In genomic region chrX:41941840-41942239, GRCm38 (mm10) we compare ENCODE assay signal across 35 mouse cellular contexts.
"Had no signal": no experiment of that assay in that cellular context is flagged by ENCODE, and none has a peak within 500 bp of the region (broad histone marks: within the 10 kb centered on the region; RNA-seq: fewer than 3 reads in every experiment).

No protein-coding gene starts in this region.

- H3K9me3 ChIP-seq: heart, embryonic 10.5 days; heart, embryonic 12.5 days; heart, embryonic 13.5 days; heart, embryonic 15.5 days; hindbrain, embryonic 10.5 days; hindbrain, embryonic 12.5 days; hindbrain, embryonic 13.5 days; hindbrain, embryonic 15.5 days; intestine, embryonic 15.5 days; kidney, embryonic 15.5 days had no signal

- H3K4me3 ChIP-seq: heart, adult 2 months; heart, embryonic 10.5 days; heart, embryonic 12.5 days; heart, embryonic 13.5 days; heart, embryonic 15.5 days; hindbrain, embryonic 10.5 days; hindbrain, embryonic 12.5 days; hindbrain, embryonic 13.5 days; hindbrain, embryonic 15.5 days; intestine, embryonic 15.5 days; kidney, embryonic 15.5 days; layer of hippocampus, adult 2 months had no signal

- H3K36me3 ChIP-seq: heart, embryonic 10.5 days; heart, embryonic 12.5 days; heart, embryonic 13.5 days; heart, embryonic 15.5 days; hindbrain, embryonic 10.5 days; hindbrain, embryonic 12.5 days; hindbrain, embryonic 13.5 days; hindbrain, embryonic 15.5 days; intestine, embryonic 15.5 days; kidney, embryonic 15.5 days had no signal

- H3K4me1 ChIP-seq: heart, embryonic 10.5 days; heart, embryonic 12.5 days; heart, embryonic 13.5 days; heart, embryonic 15.5 days; hindbrain, embryonic 10.5 days; hindbrain, embryonic 12.5 days; hindbrain, embryonic 13.5 days; hindbrain, embryonic 15.5 days; intestine, embryonic 15.5 days; kidney, embryonic 15.5 days had no signal

- DNase-seq: heart, adult 2 months; heart, postnatal 10 days; heart, postnatal 14 days; heart, postnatal 36 days; heart, postnatal 4 days; kidney, adult 11 months; kidney, adult 18-20 months; kidney, adult 2 months; kidney, adult 8-10 months; kidney, adult 9 months; kidney, postnatal 10 days; kidney, postnatal 14 days; kidney, postnatal 25 days; kidney, postnatal 36 days; kidney, postnatal 4 days; layer of hippocampus, adult 9-11 months had no signal

- H3K27me3 ChIP-seq: heart, embryonic 12.5 days; heart, embryonic 13.5 days; heart, embryonic 15.5 days; hindbrain, embryonic 12.5 days; hindbrain, embryonic 13.5 days; hindbrain, embryonic 15.5 days; intestine, embryonic 15.5 days; kidney, embryonic 15.5 days had no signal

- ATAC-seq: hindbrain, embryonic 16.5 days; hindbrain, postnatal 0 days; inflammation-experienced regulatory T-cells, adult 6 months; intestine, embryonic 15.5 days; intestine, embryonic 16.5 days; intestine, postnatal 0 days had no signal

- H3K9ac ChIP-seq: heart, embryonic 12.5 days; heart, embryonic 13.5 days; heart, embryonic 15.5 days; hindbrain, embryonic 12.5 days; hindbrain, embryonic 13.5 days; hindbrain, embryonic 14.5 days; hindbrain, embryonic 15.5 days; intestine, embryonic 15.5 days; kidney, embryonic 15.5 days had no signal

- H3K27ac ChIP-seq: heart, adult 2 months; heart, embryonic 10.5 days; heart, embryonic 13.5 days; heart, embryonic 15.5 days; hindbrain, embryonic 10.5 days; hindbrain, embryonic 12.5 days; hindbrain, embryonic 13.5 days; hindbrain, embryonic 14.5 days; hindbrain, embryonic 15.5 days; hindbrain, postnatal 0 days; intestine, embryonic 15.5 days; kidney, embryonic 15.5 days; kidney, postnatal 0 days; layer of hippocampus, adult 2 months had no signal

- H3K4me2 ChIP-seq: heart, embryonic 11.5 days; heart, embryonic 12.5 days; heart, embryonic 13.5 days; heart, embryonic 15.5 days; hindbrain, embryonic 12.5 days; hindbrain, embryonic 13.5 days; hindbrain, embryonic 14.5 days; hindbrain, embryonic 15.5 days; intestine, embryonic 15.5 days; kidney, embryonic 15.5 days had no signal
